Mouse (Mus musculus) brain, embryonic 18.5 days (tissue): ENCODE measurements around the gene Slc25a17.

Experiments
- DNase-seq: peaks from one replicate; pipeline ENCODE4 v3.0.0-alpha.2; 2012; ENCODE audit warnings: low read depth, low spot score

The Slc25a17 gene

GRCm38 (mm10) chr15:81355146-81355761 lies 5.4 kb downstream of the Slc25a17 start:
- DNase-seq = no peak

- no peak for DNase-seq
Observed at GRCm38 (mm10) chr15:81352638-81353037, 8.0 kb downstream of the Slc25a17 start.

- DNase-seq = no peak
Observed at GRCm38 (mm10) chr15:81350401-81350800, 10.2 kb downstream of the Slc25a17 start.

- no peak for DNase-seq
Observed at GRCm38 (mm10) chr15:81348366-81348765, 12.2 kb downstream of the Slc25a17 start.

GRCm38 (mm10) chr15:81347466-81347865 lies 13.1 kb downstream of the Slc25a17 start:
- DNase-seq = no peak

- DNase-seq = no peak
Observed at GRCm38 (mm10) chr15:81341426-81341825, 19.2 kb downstream of the Slc25a17 start.

GRCm38 (mm10) chr15:81339158-81339557 lies 21.5 kb downstream of the Slc25a17 start:
- DNase-seq = no peak

- no peak for DNase-seq
Observed at GRCm38 (mm10) chr15:81336466-81336865, 24.1 kb downstream of the Slc25a17 start.

GRCm38 (mm10) chr15:81332517-81332916 lies 28.1 kb downstream of the Slc25a17 start:
- no peak for DNase-seq

GRCm38 (mm10) chr15:81330816-81331433 lies 29.7 kb downstream of the Slc25a17 start:
- DNase-seq = no peak

GRCm38 (mm10) chr15:81329721-81330369 lies 30.8 kb downstream of the Slc25a17 start:
- no peak for DNase-seq

GRCm38 (mm10) chr15:81327501-81327900 lies 33.1 kb downstream of the Slc25a17 start:
- DNase-seq = no peak

- DNase-seq = no peak
Observed at GRCm38 (mm10) chr15:81324979-81325378, 35.6 kb downstream of the Slc25a17 start.

- no peak for DNase-seq
Observed at GRCm38 (mm10) chr15:81320137-81320536, 40.5 kb downstream of the Slc25a17 start.

GRCm38 (mm10) chr15:81319462-81319861 lies 41.1 kb downstream of the Slc25a17 start:
- DNase-seq = no peak

GRCm38 (mm10) chr15:81313928-81314327 lies 46.7 kb downstream of the Slc25a17 start:
- DNase-seq = no peak

GRCm38 (mm10) chr15:81311026-81311425 lies 49.6 kb downstream of the Slc25a17 start:
- no peak for DNase-seq

- DNase-seq = no peak
Observed at GRCm38 (mm10) chr15:81310353-81310752, 50.3 kb downstream of the Slc25a17 start.

GRCm38 (mm10) chr15:81308038-81308437 lies 52.6 kb downstream of the Slc25a17 start:
- no peak for DNase-seq

GRCm38 (mm10) chr15:81306501-81306900 lies 54.1 kb downstream of the Slc25a17 start:
- no peak for DNase-seq

GRCm38 (mm10) chr15:81305035-81305434 lies 55.6 kb downstream of the Slc25a17 start:
- peak; percentile 36 for DNase-seq

GRCm38 (mm10) chr15:81304006-81304405 lies 56.6 kb downstream of the Slc25a17 start:
- no peak for DNase-seq
